Mouse (Mus musculus) heart, postnatal 36 days (tissue): ENCODE measurements around the gene Zbtb38. TPM values are rescaled to one million over a fixed set of nuclear protein-coding genes. Genes with fewer than 3 reads are reported as not detected.

Experiments
- DNase-seq, 2 experiments: peaks; one replicate each; pipeline ENCODE4 v3.0.0; 2021 to 2022
- intact Hi-C: fragments of 180-260 bp; cut with DNase I; formaldehyde crosslinking; loops from one replicate; pipeline ENCODE4 v1.15.1; 2025
- total RNA-seq, 2 experiments: library from RNA; stranded (reverse); gene quantifications; 2 replicates each; pipeline ENCODE4 v1.2.3; 2021

Zbtb38 gene
- total RNA-seq, 2 experiments from 2014 or later, result 39.1 to 39.8 TPM

DNA sequence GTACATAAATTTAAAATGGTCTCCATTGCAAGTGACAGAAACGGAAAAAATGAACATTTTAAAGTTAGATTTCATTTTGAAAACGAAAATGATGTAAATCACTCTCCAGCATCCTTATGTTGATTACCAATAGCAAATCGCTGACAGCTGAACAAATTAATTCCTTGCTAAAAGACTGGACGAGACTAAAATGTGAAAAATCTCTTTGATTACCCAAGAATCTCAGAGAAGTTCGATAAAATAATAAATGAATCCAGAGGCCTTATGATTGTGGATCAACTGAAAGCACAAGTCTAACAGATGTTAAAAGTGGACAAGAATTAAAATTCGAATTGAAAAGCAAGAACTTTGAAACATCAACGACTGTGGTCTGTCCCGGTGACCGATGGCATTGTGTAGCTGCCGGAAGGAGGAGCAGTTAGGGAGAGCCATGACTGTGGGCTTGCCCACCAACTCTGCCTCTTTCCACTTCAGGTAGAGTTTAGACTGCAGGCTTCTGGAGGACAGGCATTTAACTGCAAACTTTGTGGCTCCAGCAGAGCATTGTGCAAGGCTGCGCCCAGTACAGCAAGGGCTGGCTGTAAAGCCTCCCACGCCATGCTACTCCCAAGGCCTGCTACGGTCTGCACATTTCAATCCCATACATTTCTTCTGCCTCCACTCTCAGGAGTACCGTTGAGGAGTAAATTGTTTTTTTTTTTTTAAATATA is 35.7 kb downstream of the Zbtb38 start:
- DNase-seq, result no peak
- intact Hi-C loops, result no loop called here

DNA sequence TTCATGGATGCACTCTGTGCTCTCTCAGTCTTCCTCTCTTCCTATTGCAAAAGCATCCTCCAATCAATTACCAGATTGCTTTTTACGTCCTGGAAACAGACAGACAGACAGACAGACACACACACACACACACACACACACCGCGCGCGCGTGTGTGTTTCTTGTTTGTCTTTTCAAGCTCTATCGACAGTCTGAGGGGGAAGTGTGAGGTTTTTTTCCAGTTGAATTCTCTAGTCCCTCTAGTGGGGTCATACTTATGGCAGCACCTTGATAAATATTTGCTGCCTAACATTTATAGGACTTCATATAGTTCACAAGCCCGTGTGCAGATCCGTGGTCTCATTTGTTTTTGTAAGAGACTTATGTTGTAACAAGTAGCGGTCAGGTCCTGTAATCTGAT is 36.5 kb downstream of the Zbtb38 start:
- DNase-seq, result no peak

GRCm38 (mm10) chr9:96715171-96715570 is 37.5 kb downstream of the Zbtb38 start:
- no peak for DNase-seq
- intact Hi-C loops, result loop anchor here (2.0 kb wide), 1 partner anchor 40 kb away; no protein-coding TSS in a partner anchor

More for the DNA sequence above, 36.5 kb downstream of the Zbtb38 start:
- intact Hi-C loops, result no loop called here

DNA sequence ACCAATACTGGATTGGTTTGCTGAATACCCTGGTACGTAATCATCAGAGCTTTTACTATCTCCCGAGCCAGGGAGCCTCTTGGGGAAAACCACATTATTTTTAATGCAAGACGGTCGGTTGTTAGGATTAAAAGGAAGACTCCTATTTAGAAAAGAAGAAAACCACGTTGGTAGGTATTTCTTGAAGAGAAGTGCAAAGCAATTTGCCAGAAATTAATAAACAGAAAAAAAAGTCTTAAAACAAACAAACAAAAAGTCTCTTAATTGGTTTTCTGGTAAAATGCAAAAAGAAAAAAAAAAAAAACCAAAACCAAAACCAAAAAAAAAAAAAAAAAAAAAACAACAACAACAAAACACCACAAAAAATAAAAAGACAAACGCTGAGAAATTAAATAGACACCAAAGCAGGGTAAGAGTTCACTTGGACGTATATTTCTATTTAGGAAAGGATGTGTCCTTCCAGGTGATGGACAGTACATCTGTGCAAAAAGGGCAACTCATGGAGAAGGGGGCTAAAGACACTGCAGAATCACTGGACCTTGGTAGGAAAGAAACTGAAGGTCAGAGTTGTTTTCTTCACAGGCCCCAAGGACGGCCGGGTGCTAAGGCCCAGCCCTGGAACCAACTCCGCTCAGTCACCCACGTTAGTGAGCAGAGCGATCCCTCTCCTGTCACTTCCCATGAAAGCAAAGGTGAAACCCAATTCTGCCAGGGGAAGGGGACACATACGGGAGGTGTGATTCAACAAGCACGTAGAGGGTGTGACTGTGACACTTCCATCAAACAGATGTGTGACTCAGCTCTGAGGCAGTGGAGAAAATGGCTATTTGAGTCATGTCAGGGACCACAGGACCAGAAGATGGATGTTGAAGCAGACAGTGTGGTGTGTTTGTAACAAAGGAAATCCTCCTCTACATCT is 38.9 kb downstream of the Zbtb38 start:
- intact Hi-C loops, result loop anchor here (2.0 kb wide), 1 partner anchor 41 kb away; no protein-coding TSS in a partner anchor
- DNase-seq, result no peak

- peak; percentile 62 for DNase-seq
- intact Hi-C loops, result no loop called here
Observed at GRCm38 (mm10) chr9:96712758-96713471, 39.7 kb downstream of the Zbtb38 start.

- DNase-seq, result no peak
- intact Hi-C loops, result no loop called here
Observed at GRCm38 (mm10) chr9:96712045-96712444, 40.6 kb downstream of the Zbtb38 start.

DNA sequence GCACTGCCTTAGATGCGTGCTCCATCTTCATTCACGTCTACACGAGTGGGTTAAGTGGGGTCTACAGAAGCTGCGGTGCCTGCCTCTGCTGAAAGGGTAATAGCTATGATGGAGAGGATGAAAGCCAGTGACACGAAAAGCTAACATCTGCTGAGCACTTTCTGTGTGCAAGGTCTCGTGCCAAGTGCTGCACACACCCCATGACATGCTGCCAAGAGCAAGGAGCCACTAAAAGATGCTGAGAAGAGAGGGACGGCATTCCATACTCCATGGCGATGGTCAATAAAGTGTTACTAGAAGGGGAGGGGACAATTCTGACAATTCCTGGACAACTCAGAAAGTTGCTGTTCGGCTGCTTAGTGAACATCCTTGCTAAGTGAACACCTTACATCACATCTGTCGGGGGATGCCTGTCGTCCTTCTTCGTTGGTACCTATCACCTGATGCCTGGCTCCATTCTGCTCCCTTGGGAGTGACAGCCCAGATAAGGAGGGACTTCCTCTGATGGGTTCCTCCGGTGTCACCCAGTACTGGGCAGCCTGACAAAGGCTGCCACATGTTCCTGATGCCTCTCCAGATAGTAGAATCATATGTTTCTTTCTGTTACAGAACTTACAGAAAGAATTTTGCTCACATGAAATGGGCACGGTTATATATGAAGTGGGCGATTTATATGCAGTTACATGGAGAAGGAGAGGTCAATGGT is 42.2 kb downstream of the Zbtb38 start:
- intact Hi-C loops, result no loop called here
- no peak for DNase-seq

DNA sequence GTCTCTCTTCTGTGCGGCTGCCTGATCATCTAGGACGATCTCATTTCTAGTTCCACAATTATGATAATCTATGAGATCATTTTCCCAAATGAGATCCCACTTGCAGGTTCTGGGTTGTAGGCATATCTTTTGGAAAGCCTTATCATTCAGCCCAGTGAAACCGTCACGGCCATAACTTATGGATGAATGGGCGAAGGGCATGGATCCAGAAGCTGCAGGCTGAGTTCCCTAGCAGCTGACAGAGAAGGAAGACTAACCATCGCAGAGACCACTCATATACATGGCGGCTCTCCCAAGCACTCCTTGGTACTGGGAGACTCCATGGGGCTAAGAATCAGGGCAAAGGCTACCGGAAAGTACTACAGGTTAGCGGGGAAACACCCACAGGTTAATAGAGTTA is 43.7 kb downstream of the Zbtb38 start:
- DNase-seq, result no peak
- intact Hi-C loops, result no loop called here

- no peak for DNase-seq
- intact Hi-C loops, result no loop called here
Observed at GRCm38 (mm10) chr9:96707964-96708363, 44.7 kb downstream of the Zbtb38 start.

DNA sequence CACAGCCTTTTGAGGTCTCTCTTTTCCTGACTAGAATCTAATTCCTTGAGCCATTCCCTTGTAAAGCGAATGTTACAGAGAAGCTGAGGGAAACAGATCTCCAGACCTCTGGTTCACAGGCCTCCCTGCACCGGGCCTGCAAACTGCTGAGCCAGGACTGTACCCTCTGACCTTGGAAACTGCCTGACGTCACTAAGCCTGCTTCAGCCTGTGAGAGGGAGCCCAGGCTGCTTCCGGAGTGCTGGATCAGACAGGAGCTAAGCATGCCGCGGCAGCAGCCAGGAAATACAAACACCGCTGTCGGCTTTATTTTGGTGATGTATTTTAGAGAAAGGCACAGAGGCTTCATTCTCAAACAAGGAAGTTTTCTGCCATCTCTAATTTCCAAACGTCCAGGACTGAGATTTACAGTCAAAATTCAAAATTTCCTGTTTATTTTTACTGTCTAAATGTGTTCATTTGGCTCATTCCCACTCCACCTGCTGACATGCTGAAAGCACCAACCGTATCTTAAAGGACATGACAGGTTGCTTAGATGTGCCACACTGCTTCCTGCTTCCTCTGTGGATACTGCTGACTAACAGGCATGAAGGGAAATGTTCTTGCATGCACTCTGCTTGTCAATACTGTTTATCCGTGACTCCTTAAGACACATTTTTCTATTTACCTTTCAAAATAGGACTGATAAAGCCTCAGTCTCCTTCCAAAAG is 46.9 kb downstream of the Zbtb38 start:
- intact Hi-C loops, result no loop called here
- DNase-seq, result peak; percentile 73 to 75

- no peak for DNase-seq
- intact Hi-C loops, result no loop called here
Observed at GRCm38 (mm10) chr9:96704935-96705334, 47.7 kb downstream of the Zbtb38 start.

DNA sequence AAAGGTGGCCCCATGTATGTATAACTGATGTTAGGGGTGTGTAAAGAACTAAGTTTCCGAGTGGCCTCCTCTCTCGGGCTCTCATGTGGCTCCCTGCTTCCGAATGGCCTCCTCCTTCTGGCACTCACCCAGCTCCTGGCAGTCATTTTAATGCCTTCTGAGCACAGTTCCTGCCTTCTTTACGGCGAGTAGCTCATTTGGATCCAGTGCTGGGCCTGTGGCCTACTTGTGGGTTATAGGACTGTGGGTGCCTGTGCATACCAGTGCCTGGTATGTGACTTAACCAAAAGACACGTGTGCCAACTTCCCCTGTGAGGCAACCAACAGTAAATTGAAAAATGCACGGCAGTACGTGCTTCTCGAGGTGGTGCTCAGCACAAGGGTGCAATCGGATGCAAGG is 50.7 kb downstream of the Zbtb38 start:
- DNase-seq, result no peak
- intact Hi-C loops, result no loop called here

- intact Hi-C loops, result no loop called here
- no peak for DNase-seq
Observed at GRCm38 (mm10) chr9:96699276-96700035, 53.2 kb downstream of the Zbtb38 start.

DNA sequence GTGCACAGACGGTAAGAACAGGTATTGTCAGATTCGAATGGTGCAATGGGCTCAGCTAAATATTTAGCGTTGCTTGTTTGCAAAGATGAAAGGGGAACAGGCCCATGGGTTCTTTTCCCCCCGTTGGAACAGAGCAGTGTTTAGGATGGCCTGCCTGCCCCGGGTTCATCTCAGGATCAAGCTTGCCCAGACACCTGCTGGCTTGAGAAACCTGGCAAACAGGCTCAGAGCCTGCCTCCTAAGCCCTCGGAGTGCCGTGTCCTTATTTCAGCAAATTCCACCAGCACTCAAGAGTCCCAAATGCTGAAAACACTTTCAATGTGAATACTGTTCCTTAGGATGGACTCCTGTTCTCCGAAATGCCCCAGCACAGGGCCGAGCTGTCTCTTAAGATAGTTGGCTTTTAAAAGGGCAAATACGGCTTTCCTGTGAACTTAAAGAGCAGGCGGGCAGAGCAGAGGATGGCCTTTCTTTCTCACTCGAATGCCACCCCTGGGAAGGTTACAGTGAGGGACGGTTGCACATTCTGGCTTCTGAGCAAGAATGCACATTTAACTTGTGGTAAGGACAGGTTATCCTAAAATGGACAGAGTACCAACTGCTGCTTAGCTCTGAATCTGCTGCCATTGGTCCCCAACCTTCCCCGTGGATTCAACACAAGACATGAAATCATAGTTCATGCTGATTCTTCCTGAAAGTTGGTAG is 55.7 kb downstream of the Zbtb38 start:
- no peak for DNase-seq
- intact Hi-C loops, result no loop called here

DNA sequence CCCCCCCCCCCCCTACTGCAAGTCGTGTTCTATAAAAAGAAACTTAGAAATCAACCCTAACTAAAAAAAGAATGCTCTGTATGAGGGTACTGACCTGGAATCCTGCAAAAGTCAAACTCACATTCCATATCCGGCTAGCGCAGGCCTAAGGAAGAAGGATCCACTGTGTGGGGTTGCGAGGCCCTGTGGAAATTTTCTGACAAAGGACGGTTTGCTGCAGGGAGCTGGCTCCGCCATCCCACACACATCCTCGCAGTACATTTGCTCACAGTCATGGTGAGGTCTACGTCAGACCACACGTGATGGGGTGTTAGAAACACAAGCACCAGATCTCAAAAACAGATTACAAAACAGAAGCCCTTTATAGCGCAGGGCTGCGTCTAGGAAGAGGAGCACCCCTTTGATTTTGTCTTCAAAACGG is 56.5 kb downstream of the Zbtb38 start:
- intact Hi-C loops, result no loop called here
- peak in 1 of 2 experiments; percentile 44 for DNase-seq

DNA sequence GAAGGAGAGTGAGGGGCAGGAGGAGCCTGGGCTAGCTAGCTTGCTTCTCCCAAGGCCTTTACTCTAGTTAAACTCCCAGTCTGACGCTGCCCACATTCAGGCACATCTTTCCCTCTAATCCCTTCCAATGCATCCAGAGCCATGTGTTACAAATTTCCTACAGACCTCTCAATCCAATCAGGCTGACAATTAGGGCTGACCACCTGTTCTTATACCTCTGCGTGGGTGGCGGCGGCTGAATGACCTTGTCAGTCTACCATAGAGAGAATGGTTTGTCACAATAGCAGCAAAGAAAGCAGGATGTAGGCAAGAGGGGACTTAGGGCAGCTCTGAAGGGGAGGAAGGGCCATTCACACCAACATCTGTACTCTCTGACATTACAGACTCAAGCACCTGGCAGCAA is 62.2 kb downstream of the Zbtb38 start:
- no peak for DNase-seq
- intact Hi-C loops, result no loop called here

GRCm38 (mm10) chr9:96689076-96689475 is 63.6 kb downstream of the Zbtb38 start:
- no peak for DNase-seq
- intact Hi-C loops, result no loop called here

GRCm38 (mm10) chr9:96688194-96688875 is 64.3 kb downstream of the Zbtb38 start:
- intact Hi-C loops, result no loop called here
- no peak for DNase-seq
